Mouse (Mus musculus): ENCODE measurements around the gene Esr2. TPM values are rescaled to one million over a fixed set of nuclear protein-coding genes. Genes with fewer than 3 reads are reported as not detected.
"Not testable (repeated sequence)": the region's sequence is repeated elsewhere in the genome, so short reads cannot be mapped to it uniquely, and the experiment has no call there.

The Esr2 gene
- total RNA-seq (2021), result not detected
- long read RNA-seq, experiment 1, result 0 reads
- long read RNA-seq, experiment 2, result 0 reads

GRCm38 (mm10) chr12:76177000-76177863, at the start of gene Esr2:
TSS of gene Esr2 (minus strand) at chr12:76177259.
- intact Hi-C loops (cut with DNase I; ENCODE audit: low total_unique reads), result no loop called here
- peak; percentile 22 for DNase-seq

- intact Hi-C loops (cut with DNase I; ENCODE audit: low total_unique reads); DNase-seq: not testable (repeated sequence)
Measured at GRCm38 (mm10) chr12:76222104-76222503, 45.0 kb upstream of the Esr2 start.

- intact Hi-C loops (cut with DNase I; ENCODE audit: low total_unique reads), result no loop called here
- DNase-seq, result no peak
Measured at GRCm38 (mm10) chr12:76216716-76217115, 39.7 kb upstream of the Esr2 start.

GRCm38 (mm10) chr12:76215121-76215520, 38.1 kb upstream of the Esr2 start:
- intact Hi-C loops (cut with DNase I; ENCODE audit: low total_unique reads), result no loop called here
- no peak for DNase-seq

GRCm38 (mm10) chr12:76209429-76209974, 32.4 kb upstream of the Esr2 start:
- DNase-seq, result no peak
- intact Hi-C loops (cut with DNase I; ENCODE audit: low total_unique reads), result no loop called here

- DNase-seq, result no peak
- intact Hi-C loops (cut with DNase I; ENCODE audit: low total_unique reads), result no loop called here
Measured at GRCm38 (mm10) chr12:76200326-76200725, 23.3 kb upstream of the Esr2 start.

GRCm38 (mm10) chr12:76197071-76197470, 20.0 kb upstream of the Esr2 start:
- DNase-seq, result no peak
- intact Hi-C loops (cut with DNase I; ENCODE audit: low total_unique reads), result loop anchor here (5.0 kb wide), 1 partner anchor 410 kb away; no protein-coding TSS in a partner anchor

GRCm38 (mm10) chr12:76196709-76197054, 19.6 kb upstream of the Esr2 start:
- peak; percentile 29 for DNase-seq
- intact Hi-C loops (cut with DNase I; ENCODE audit: low total_unique reads), result loop anchor here (5.0 kb wide), 1 partner anchor 409 kb away; no protein-coding TSS in a partner anchor

GRCm38 (mm10) chr12:76195912-76196708, 19.1 kb upstream of the Esr2 start:
- intact Hi-C loops (cut with DNase I; ENCODE audit: low total_unique reads), result loop anchor here (5.0 kb wide), 1 partner anchor 409 kb away; no protein-coding TSS in a partner anchor
- peak; percentile 74 for DNase-seq

GRCm38 (mm10) chr12:76194526-76194925, 17.5 kb upstream of the Esr2 start:
- intact Hi-C loops (cut with DNase I; ENCODE audit: low total_unique reads), result no loop called here

GRCm38 (mm10) chr12:76190940-76191339, 13.9 kb upstream of the Esr2 start:
- intact Hi-C loops (cut with DNase I; ENCODE audit: low total_unique reads), result no loop called here
- no peak for DNase-seq

More at GRCm38 (mm10) chr12:76194526-76194925, 17.5 kb upstream of the Esr2 start:
- DNase-seq, result no peak

- peak; percentile 10 for DNase-seq
- intact Hi-C loops (cut with DNase I; ENCODE audit: low total_unique reads), result no loop called here
Measured at GRCm38 (mm10) chr12:76187849-76188248, 10.8 kb upstream of the Esr2 start.

GRCm38 (mm10) chr12:76186473-76186872, 9.4 kb upstream of the Esr2 start:
- intact Hi-C loops (cut with DNase I; ENCODE audit: low total_unique reads), result no loop called here
- no peak for DNase-seq

- no peak for DNase-seq
- intact Hi-C loops (cut with DNase I; ENCODE audit: low total_unique reads), result no loop called here
Measured at GRCm38 (mm10) chr12:76185167-76185816, 8.2 kb upstream of the Esr2 start.

- no peak for DNase-seq
- intact Hi-C loops (cut with DNase I; ENCODE audit: low total_unique reads), result no loop called here
Measured at GRCm38 (mm10) chr12:76184271-76184670, 7.2 kb upstream of the Esr2 start.

- intact Hi-C loops (cut with DNase I; ENCODE audit: low total_unique reads), result no loop called here
- no peak for DNase-seq
Measured at GRCm38 (mm10) chr12:76182831-76183230, 5.8 kb upstream of the Esr2 start.

GRCm38 (mm10) chr12:76181471-76181870, 4.4 kb upstream of the Esr2 start:
- intact Hi-C loops (cut with DNase I; ENCODE audit: low total_unique reads), result no loop called here
- DNase-seq, result no peak

- DNase-seq, result no peak
- intact Hi-C loops (cut with DNase I; ENCODE audit: low total_unique reads), result no loop called here
Measured at GRCm38 (mm10) chr12:76180442-76180841, 3.4 kb upstream of the Esr2 start.

GRCm38 (mm10) chr12:76179527-76179926, 2.5 kb upstream of the Esr2 start:
- intact Hi-C loops (cut with DNase I; ENCODE audit: low total_unique reads), result loop anchor here (2.0 kb wide), 1 partner anchor 163 kb away; no protein-coding TSS in a partner anchor
- no peak for DNase-seq
